Mouse (Mus musculus): ENCODE results near the gene Zfp423.

DNA sequence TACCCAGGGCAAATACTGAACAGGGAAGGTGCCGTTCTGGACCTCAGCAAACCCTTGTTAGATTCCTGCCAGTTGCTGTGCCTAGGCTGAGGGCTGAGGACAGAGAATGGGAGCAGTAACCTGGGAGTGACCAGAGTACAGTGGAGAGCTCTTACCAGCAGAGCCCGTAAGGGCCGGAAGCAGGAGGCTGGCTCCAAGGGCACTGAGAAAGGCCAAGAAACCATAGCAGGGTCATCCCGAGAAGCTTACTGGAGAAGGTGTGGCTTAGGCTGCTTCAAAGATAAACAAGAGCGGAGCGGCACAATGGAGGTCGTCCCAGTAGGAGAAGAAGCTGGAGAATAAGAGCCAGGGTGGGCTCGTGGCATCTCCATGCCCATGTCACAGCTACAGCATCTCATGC is 65.1 kb downstream of the Zfp423 start:
- TF ChIP-seq CTCF (IDR thresholded peaks at IDR 0.05; ENCODE audit: insufficient read depth, low read depth, low read length), result no peak
- TF ChIP-seq POLR2A (IDR thresholded peaks at IDR 0.05; ENCODE audit: insufficient read depth, low read depth, low read length), result no peak
